Mouse (Mus musculus) ES-E14 (cell line): Measurements from ENCODE around the gene Chrna5. TPM values are rescaled to one million over a fixed set of nuclear protein-coding genes. Genes with fewer than 3 reads are reported as not detected.

Source experiments
- DNase-seq: peaks from one replicate; pipeline ENCODE4 v3.0.0-alpha.2; 2013; ENCODE audit warnings: low read depth, low spot score
- H3K27ac ChIP-seq: 2 replicates; pipeline ENCODE4 v1.5.1; 2012; ENCODE audit warnings: low read depth, mild to moderate bottlenecking, low read length, moderate library complexity, mixed read lengths; ENCODE audit not compliant: poor library complexity, insufficient read depth, severe bottlenecking
- H3K36me3 ChIP-seq: 2 replicates; pipeline ENCODE4 v1.6.1; 2012; ENCODE audit warnings: mild to moderate bottlenecking, low read length, moderate library complexity, mixed read lengths; ENCODE audit not compliant: control insufficient read depth, poor library complexity, insufficient read depth, severe bottlenecking
- H3K4me1 ChIP-seq, 2 experiments: fragments of 150-350 bp in 1 of 2; sonication (generic) in 1 of 2; 2 replicates each; pipeline ENCODE4 v1.6.1; 2012; ENCODE audit warnings: low read length in 2 of 2, mild to moderate bottlenecking in 1 of 2, mixed read lengths in 1 of 2; ENCODE audit not compliant: control insufficient read depth in 2 of 2, insufficient read depth in 2 of 2, poor library complexity in 1 of 2
- H3K4me3 ChIP-seq, 2 experiments: fragments of 150-350 bp in 1 of 2; sonication (generic) in 1 of 2; 2 replicates each; pipeline ENCODE4 v1.5.1; 2012; ENCODE audit warnings: low read length in 2 of 2, low read depth in 1 of 2, mild to moderate bottlenecking in 1 of 2, mixed read lengths in 1 of 2; ENCODE audit not compliant: insufficient read depth in 1 of 2, poor library complexity in 1 of 2, severe bottlenecking in 1 of 2
- H3K9ac ChIP-seq: 2 replicates; pipeline ENCODE4 v1.6.1; 2012; ENCODE audit warnings: low read depth, mild to moderate bottlenecking, low read length, mixed read lengths; ENCODE audit not compliant: poor library complexity, insufficient read depth, severe bottlenecking
- H3K9me3 ChIP-seq: fragments of 150-350 bp; sonication (generic); 2 replicates; pipeline ENCODE4 v1.6.1; 2012; ENCODE audit warnings: low read depth, mild to moderate bottlenecking, low read length; ENCODE audit not compliant: control insufficient read depth, insufficient read depth
- CHD2 ChIP-seq: IDR thresholded peaks from 2 replicates; pipeline ENCODE4 v1.6.1; 2014; ENCODE audit warnings: mild to moderate bottlenecking, low read depth, low read length, inconsistent platforms
- HCFC1 ChIP-seq: IDR thresholded peaks from 2 replicates; pipeline ENCODE4 v1.6.1; 2012; ENCODE audit warnings: low read length, inconsistent platforms, borderline replicate concordance; ENCODE audit not compliant: insufficient read depth
- MAFK ChIP-seq: IDR thresholded peaks from 2 replicates; pipeline ENCODE4 v1.6.1; 2014; ENCODE audit warnings: mild to moderate bottlenecking, low read depth, low read length, inconsistent platforms; ENCODE audit not compliant: insufficient read depth
- ZC3H11A ChIP-seq: IDR thresholded peaks from 2 replicates; pipeline ENCODE4 v1.6.1; 2012; ENCODE audit warnings: low read depth, mild to moderate bottlenecking, inconsistent platforms, low read length, borderline replicate concordance
- ZNF384 ChIP-seq: IDR thresholded peaks from 2 replicates; pipeline ENCODE4 v1.6.1; 2012; ENCODE audit warnings: low read depth, low read length, inconsistent platforms
- in situ Hi-C, 2 experiments: fragments of 600-800 bp; cut with MboI; formaldehyde crosslinking; loops; one replicate each; pipeline ENCODE4 v1.15.1; 2025; ENCODE audit warnings: low sequenced_read_pairs in 2 of 2, inconsistent platforms in 1 of 2; ENCODE audit not compliant: unreplicated experiment in 2 of 2
- total RNA-seq: library from RNA; depleted of rRNA; stranded (reverse); fragments of 300-350 nt; gene quantifications from 2 replicates; pipeline ENCODE4 v1.2.3, GENCODE M21; 2012

Chrna5 gene
- total RNA-seq, 1 experiment = 1.3 TPM

DNA sequence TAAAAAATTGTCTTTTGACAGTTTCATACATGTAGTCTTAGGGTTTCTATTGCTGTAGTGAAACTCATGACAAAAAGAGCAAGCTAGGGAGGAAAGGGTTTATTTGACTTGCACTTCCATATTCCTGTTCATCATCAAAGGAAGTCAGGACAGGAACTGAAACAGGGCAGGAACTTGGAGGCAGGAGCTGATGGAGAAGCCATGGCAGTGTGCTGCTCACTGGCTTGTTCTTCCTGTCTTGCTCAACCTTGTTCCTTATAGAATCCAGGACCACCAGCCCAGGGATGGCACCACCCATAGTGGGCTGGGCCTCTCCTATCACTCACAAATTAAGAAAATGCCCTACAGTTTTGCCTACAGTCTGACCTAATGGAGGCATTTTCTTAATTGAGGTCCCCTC, 17.0 kb upstream of the Chrna5 start:
- no peak for TF ChIP-seq MAFK
- TF ChIP-seq ZNF384 = no peak
- TF ChIP-seq ZC3H11A = no peak
- TF ChIP-seq CHD2 = no peak
- no peak for TF ChIP-seq HCFC1
- Histone ChIP-seq H3K9ac (no peak overlapping the region), H3K9me3 (no peaks in the 10 kb centered on the region), H3K4me3 (no peak overlapping the region), H3K27ac (no peak overlapping the region), H3K4me1 (no peaks in the 10 kb centered on the region), H3K36me3 (peaks cover 2% of the 10 kb centered on the region)
- in situ Hi-C loops = no loop called here
- no peak for DNase-seq

DNA sequence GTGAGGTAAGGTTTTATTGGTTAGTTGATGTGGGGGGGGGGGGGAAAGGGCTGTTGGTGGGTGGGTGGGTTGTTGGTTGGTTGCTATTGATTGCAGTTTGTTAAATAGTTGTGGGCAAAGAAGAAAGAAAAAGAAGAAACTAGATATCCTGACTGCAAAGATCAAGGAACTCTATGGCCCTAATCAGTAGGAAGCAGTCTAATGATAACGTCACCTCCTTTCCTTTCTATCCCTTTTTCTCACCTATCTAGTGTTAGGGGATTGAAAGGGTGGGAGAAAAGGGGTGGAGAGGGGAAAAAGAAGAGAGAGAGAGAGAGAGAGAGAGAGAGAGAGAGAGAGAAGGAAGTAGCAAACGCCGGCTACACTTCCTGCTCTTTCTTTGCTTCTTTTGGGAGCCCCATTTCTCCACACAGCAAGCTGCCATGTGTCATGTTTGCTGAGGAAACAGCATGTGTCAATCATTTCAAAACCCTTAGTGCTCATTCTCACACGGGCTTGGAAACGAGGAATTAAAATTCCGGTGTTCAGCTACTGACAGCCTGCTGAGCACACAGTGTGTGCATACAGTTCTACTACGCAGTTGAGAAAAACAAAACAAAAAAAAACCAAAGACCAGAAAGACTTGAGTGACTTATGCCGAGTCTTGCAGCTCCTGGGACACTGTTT, 10.6 kb upstream of the Chrna5 start:
- no peak overlapping the region for H3K9ac ChIP-seq
- in situ Hi-C loops = no loop called here
- no peaks in the 10 kb centered on the region for H3K36me3 ChIP-seq
- no peak overlapping the region for H3K27ac ChIP-seq
- H3K9me3 ChIP-seq = no peaks in the 10 kb centered on the region
- peaks cover 3 to 4% of the 10 kb centered on the region in 2 experiments; a peak in 3 of 4 replicates for H3K4me1 ChIP-seq
- no peak for DNase-seq
- TF ChIP-seq CHD2 (no peak), ZC3H11A (no peak), MAFK (no peak), ZNF384 (no peak), HCFC1 (no peak)
- no peak overlapping the region for H3K4me3 ChIP-seq

DNA sequence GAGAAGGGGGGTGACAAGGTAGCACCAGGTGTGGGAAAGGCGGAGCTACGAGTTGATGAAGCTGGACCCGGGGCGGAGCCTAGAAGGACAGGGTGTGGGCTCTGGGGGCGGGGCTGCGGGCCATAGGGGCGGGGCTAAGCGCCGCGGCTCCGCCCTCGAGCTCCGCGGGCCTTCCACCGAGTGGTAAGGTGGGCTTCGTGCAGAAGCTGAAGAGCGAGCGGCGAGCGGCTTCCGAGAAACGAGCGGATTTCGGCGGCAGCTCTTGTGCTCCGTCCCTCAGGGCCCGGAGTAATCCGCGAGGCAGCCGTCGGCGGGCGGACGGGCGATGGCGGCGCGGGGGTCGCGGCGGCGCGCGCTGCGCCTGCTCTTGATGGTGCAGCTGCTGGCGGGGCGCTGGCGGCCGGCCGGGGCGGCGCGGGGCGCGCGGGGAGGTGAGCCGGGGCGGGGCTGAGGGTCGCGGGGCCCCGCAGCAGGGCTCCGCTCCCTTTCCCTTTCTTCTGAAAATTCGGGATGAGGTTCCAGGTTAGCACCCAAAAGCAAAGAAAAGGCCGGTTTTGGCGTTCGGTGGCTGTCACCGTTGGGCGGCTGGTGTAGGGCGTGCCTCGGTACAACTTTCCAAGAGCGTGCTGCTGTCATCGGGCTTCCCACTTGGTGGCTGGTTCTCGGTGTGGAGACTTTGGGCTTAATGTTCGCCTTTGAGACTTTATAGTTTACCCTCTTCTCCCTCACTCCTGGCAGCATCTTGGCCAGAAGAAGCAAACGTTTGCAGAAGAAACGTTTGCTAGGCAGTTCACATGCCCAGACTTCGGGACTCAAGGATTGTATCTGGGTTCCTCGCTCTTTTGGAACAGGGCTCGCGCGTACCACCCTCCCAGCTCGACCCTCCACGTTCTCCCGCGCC, 861 bp downstream of the Chrna5 start:
- H3K4me3 ChIP-seq = peak overlapping the region; percentile 86 to 94
- H3K4me1 ChIP-seq = 0 out of 4 replicates have a peak, but pooled peaks cover 0 to 2% of the 10 kb centered on the region in 2 experiments
- in situ Hi-C loops = no loop called here
- no peak overlapping the region for H3K27ac ChIP-seq
- H3K9ac ChIP-seq = peak overlapping the region; percentile 77
- TF ChIP-seq ZNF384 (no peak), MAFK (no peak), HCFC1 (no peak), ZC3H11A (no peak), CHD2 (no peak)
- peak; percentile 57 for DNase-seq
- H3K9me3 ChIP-seq = no peaks in the 10 kb centered on the region
- H3K36me3 ChIP-seq = no peaks in the 10 kb centered on the region

DNA sequence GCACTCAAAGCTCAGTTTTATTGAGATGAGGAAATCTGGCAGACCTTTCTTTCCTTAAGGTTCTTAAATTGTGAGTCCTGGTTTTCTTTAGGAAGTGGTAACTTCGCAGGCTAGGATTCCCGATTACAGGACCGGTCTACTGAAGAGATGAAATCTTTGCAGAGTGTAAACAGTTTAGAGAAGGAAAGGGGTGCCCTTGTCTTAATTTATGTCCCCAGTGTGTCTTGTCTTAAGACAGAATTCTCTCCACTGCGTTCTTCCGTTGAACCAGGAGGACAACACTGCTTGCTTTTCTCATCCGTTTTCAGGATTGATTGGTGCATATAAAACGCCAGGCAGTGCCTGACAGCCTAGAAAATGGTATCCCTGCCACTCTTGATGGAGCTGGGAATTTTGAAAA, 1.7 kb downstream of the Chrna5 start:
- Histone ChIP-seq H3K4me1 (0 out of 4 replicates have a peak, but pooled peaks cover 0 to 2% of the 10 kb centered on the region in 2 experiments), H3K4me3 (no peak overlapping the region), H3K27ac (no peak overlapping the region), H3K9me3 (no peaks in the 10 kb centered on the region), H3K36me3 (no peaks in the 10 kb centered on the region), H3K9ac (no peak overlapping the region)
- TF ChIP-seq ZC3H11A (no peak), MAFK (no peak), CHD2 (no peak), HCFC1 (no peak), ZNF384 (no peak)
- in situ Hi-C loops = no loop called here
- DNase-seq = no peak
